Mouse (Mus musculus) CD4-positive naive resting alpha-beta T cell, adult 76 days (primary cell): ENCODE results near the gene Olfr199. TPM values are rescaled to one million over a fixed set of nuclear protein-coding genes. Genes with fewer than 3 reads are reported as not detected.

Experiments
- total RNA-seq: library from RNA; stranded (reverse); gene quantifications from one replicate; pipeline ENCODE4 v1.2.4, GENCODE M21; 2023

The Olfr199 gene
- total RNA-seq = not detected

DNA sequence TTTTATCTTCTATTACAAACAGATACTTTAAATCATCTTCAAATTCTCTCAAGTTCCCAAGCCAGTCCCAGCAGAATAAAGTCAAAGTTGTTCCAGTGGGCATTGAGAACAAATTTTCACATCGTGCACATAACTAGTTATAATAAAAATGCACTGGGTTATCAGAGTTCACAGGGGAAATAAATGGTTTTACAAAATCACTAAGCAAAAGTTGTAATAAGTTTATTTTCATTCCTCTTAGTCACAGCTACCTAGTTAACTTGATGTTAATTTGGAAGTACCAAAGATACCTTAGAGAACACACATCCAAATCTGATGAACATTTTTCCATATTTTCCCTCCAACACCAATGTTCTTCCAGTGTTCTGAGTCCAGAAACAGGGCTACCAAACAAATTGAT, at the start of gene Olfr199:
Olfr199 (minus strand) TSS at position 101 of the 400 bp plus-strand sequence.

DNA sequence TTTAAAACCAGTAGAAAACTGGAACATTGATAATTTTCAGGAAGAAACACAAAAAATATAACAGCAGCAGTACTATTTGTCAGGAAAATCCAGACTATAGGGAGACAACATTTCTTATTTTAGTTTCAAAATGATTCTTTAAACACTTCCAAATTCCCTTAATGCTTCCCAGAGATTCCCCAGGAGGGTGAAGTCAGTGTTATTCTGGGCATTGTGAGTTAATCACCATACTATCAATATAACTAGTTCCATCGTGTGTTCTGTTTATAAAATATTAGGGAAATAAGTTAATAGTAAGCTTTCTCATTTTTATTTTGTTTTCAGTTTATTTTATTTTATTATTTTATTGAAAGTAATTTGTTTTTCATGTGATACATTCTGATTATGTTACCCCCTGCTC, 16.1 kb downstream of the Olfr199 start, which contains the start of gene Olfr198:
Olfr198 (minus strand) TSS at position 101 of the 400 bp plus-strand sequence.

DNA sequence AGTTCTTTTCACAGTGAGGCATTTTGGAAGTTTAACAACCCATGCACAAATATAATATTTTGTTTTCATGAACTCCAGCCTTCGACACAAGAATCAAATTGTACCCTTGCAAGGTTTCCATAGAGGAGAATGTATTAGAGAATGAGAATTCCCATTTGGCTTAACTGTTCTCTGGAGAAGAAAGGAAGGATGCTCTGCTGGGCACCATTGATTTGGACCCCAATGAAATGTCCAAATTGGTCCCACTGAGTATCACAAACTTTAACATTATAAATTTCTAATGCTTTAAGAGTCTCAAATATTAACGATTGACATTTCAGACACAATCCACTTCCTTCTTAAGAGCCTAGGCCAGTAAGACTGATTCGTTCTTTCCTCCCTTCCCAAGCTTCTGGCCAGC, 49.2 kb downstream of the Olfr199 start, which contains the start of gene Olfr196:
Olfr196 (minus strand) TSS at position 101 of the 400 bp plus-strand sequence.

Other genes with a start within 250 kb of the Olfr199 start
- gene Olfr183, start 224.4 kb downstream of the Olfr199 start, total RNA-seq = not detected
- not detected for gene Olfr186, start 189.5 kb downstream of the Olfr199 start, total RNA-seq
- not detected for gene Olfr187, start 180.0 kb downstream of the Olfr199 start, total RNA-seq
- not detected for gene Olfr190, start 141.8 kb downstream of the Olfr199 start, total RNA-seq
- gene Olfr191, start 129.9 kb downstream of the Olfr199 start, total RNA-seq = not detected
- not detected for gene Olfr193, start 107.9 kb downstream of the Olfr199 start, total RNA-seq
- gene Olfr194, start 98.7 kb downstream of the Olfr199 start, total RNA-seq = not detected
- gene Olfr195, start 72.7 kb downstream of the Olfr199 start, total RNA-seq = not detected
- not detected for gene Olfr196, start 49.3 kb downstream of the Olfr199 start, total RNA-seq
- gene Olfr198, start 16.2 kb downstream of the Olfr199 start, total RNA-seq = not detected
- not detected for gene Olfr201, start 52.9 kb upstream of the Olfr199 start, total RNA-seq
- not detected for gene Olfr202, start 67.0 kb upstream of the Olfr199 start, total RNA-seq
- not detected for gene Olfr203, start 79.1 kb upstream of the Olfr199 start, total RNA-seq
- not detected for gene Olfr204, start 98.5 kb upstream of the Olfr199 start, total RNA-seq
- gene Olfr205, start 111.4 kb upstream of the Olfr199 start, total RNA-seq = not detected
- not detected for gene Olfr206, start 129.5 kb upstream of the Olfr199 start, total RNA-seq
- gene Olfr209, start 144.2 kb upstream of the Olfr199 start, total RNA-seq = not detected
- not detected for gene Gabrr3, start 187.6 kb upstream of the Olfr199 start, total RNA-seq